Mouse (Mus musculus): ENCODE measurements around the gene Olfr655. TPM values are rescaled to one million over a fixed set of nuclear protein-coding genes. Genes with fewer than 3 reads are reported as not detected.

Olfr655 gene
- polyA plus RNA-seq, 1 experiment from 2014 or later, result not detected

DNA sequence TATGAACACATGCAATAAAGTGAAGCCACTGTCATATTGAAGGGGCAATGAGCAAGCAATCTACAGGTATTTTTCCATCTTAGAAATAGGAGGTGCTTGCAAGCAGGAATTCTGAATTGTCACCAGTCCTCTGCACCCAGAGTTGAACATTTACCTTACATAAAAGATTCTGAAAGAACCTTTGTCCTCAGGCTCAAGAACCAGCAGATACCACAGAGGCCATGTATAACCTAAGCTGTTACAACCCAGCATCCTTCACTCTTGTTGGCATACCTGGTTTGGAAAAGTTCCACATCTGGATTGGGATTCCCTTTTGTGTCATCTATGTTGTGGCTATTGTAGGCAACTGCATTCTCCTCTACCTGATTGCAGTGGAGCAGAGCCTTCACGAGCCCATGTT is 48.9 kb downstream of the Olfr655 start:
- H3K27me3 ChIP-seq (ENCODE audit: control insufficient read depth, insufficient read depth, low read length), result no peaks in the 10 kb centered on the region
- DNase-seq (ENCODE audit: low spot score) (no peak), ATAC-seq (ENCODE audit: low FRiP score, low TSS enrichment) (no peak)
- no peak overlapping the region for H3K4me3 ChIP-seq (ENCODE audit: low read depth, low read length)
- no peak overlapping the region for H3K27ac ChIP-seq (replicated peaks)
- TF ChIP-seq EP300 (optimal IDR thresholded peaks at IDR 0.05) (no peak), CTCF (IDR thresholded peaks at IDR 0.05; ENCODE audit: low read depth) (no peak)
- no peaks in the 10 kb centered on the region for H3K36me3 ChIP-seq (ENCODE audit: control insufficient read depth, insufficient read depth, low read length)
- no peak overlapping the region for H3K4me2 ChIP-seq (replicated peaks; ENCODE audit: low read depth)
- no peak overlapping the region for H3K9ac ChIP-seq (ENCODE audit: low read length)
- WGBS, result 67% methylated on average over 1 of the region's 1 CpGs
- no peaks in the 10 kb centered on the region for H3K4me1 ChIP-seq (replicated peaks; ENCODE audit: control insufficient read depth, insufficient read depth)
- no peaks in the 10 kb centered on the region for H3K9me3 ChIP-seq (ENCODE audit: control insufficient read depth, low read length)

DNA sequence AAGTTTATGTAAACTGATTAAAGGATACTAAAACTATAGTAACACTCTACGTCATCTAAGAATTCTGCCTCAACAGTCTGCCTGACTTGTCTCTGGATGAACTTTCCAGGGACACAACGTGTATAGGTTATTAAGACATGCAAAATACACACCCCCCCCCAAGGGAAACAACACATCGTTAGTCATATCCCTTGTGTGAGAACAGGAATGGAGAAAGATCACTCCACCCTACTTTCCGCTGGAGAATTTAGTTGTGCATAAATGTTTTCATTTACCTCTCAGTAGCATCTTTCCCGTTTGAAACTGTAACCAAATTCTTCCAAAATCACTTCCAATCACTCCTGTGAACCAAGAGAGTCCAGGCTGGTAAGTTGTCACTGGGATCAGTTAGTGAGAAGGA is 51.7 kb downstream of the Olfr655 start, which contains the start of gene Olfr651:
Gene Olfr651 (plus strand): TSS at position 301 of the 400 bp plus-strand sequence.
- Histone ChIP-seq H3K36me3 (ENCODE audit: control insufficient read depth, insufficient read depth, low read length) (no peaks in the 10 kb centered on the region), H3K4me2 (replicated peaks; ENCODE audit: low read depth) (no peak within 1 kb of the TSS), H3K27ac (replicated peaks) (no peak within 1 kb of the TSS), H3K27me3 (ENCODE audit: control insufficient read depth, insufficient read depth, low read length) (no peaks in the 10 kb centered on the region), H3K9ac (ENCODE audit: low read length) (no peak within 1 kb of the TSS), H3K4me3 (ENCODE audit: low read depth, low read length) (no peak within 1 kb of the TSS), H3K4me1 (replicated peaks; ENCODE audit: control insufficient read depth, insufficient read depth) (no peaks in the 10 kb centered on the region), H3K9me3 (ENCODE audit: control insufficient read depth, low read length) (no peaks in the 10 kb centered on the region)
- ATAC-seq (ENCODE audit: low FRiP score, low TSS enrichment), result no peak
- no peak for TF ChIP-seq EP300 (optimal IDR thresholded peaks at IDR 0.05)
- TF ChIP-seq CTCF (IDR thresholded peaks at IDR 0.05; ENCODE audit: low read depth), result no peak
- no peak for DNase-seq (ENCODE audit: low spot score)
- WGBS, result 65% methylated on average over 5 of the region's 5 CpGs

Other genes starting within 250 kb of the Olfr655 start
- gene Trim12c, start 248.4 kb downstream of the Olfr655 start, polyA plus RNA-seq (2015; fragmentation: Nextera tagmentation; extraction: Ambion mirVana), result 1.1 and 1.2 TPM in 2 replicates
- 0.12 TPM in 2 replicates for gene Trim30b, start 231.9 kb downstream of the Olfr655 start, polyA plus RNA-seq (2015; fragmentation: Nextera tagmentation; extraction: Ambion mirVana)
- gene Trim30c, start 200.9 kb downstream of the Olfr655 start, polyA plus RNA-seq (2015; fragmentation: Nextera tagmentation; extraction: Ambion mirVana), result 0.08 and 0.11 TPM in 2 replicates
- gene Trim30a, start 136.6 kb downstream of the Olfr655 start, polyA plus RNA-seq (2015; fragmentation: Nextera tagmentation; extraction: Ambion mirVana), result 1.2 and 1.6 TPM in 2 replicates
- 0.87 and 1.0 TPM in 2 replicates for gene Trim30d, start 93.9 kb downstream of the Olfr655 start, polyA plus RNA-seq (2015; fragmentation: Nextera tagmentation; extraction: Ambion mirVana)
- gene Olfr651, start 51.6 kb downstream of the Olfr655 start, polyA plus RNA-seq (2015; fragmentation: Nextera tagmentation; extraction: Ambion mirVana), result not detected in 2 replicates
- gene Olfr652, start 40.9 kb downstream of the Olfr655 start, polyA plus RNA-seq (2015; fragmentation: Nextera tagmentation; extraction: Ambion mirVana), result not detected in 2 replicates
- not detected in 2 replicates for gene Olfr653, start 24.5 kb downstream of the Olfr655 start, polyA plus RNA-seq (2015; fragmentation: Nextera tagmentation; extraction: Ambion mirVana)
- not detected in 2 replicates for gene Olfr654, start 14.8 kb downstream of the Olfr655 start, polyA plus RNA-seq (2015; fragmentation: Nextera tagmentation; extraction: Ambion mirVana)
- not detected in 2 replicates for gene Olfr656, start 12.2 kb upstream of the Olfr655 start, polyA plus RNA-seq (2015; fragmentation: Nextera tagmentation; extraction: Ambion mirVana)
- not detected in 2 replicates for gene Olfr657, start 23.0 kb upstream of the Olfr655 start, polyA plus RNA-seq (2015; fragmentation: Nextera tagmentation; extraction: Ambion mirVana)
- not detected in 2 replicates for gene Olfr658, start 45.5 kb upstream of the Olfr655 start, polyA plus RNA-seq (2015; fragmentation: Nextera tagmentation; extraction: Ambion mirVana)
- not detected in 2 replicates for gene Olfr659, start 65.0 kb upstream of the Olfr655 start, polyA plus RNA-seq (2015; fragmentation: Nextera tagmentation; extraction: Ambion mirVana)
- not detected in 2 replicates for gene Olfr661, start 84.7 kb upstream of the Olfr655 start, polyA plus RNA-seq (2015; fragmentation: Nextera tagmentation; extraction: Ambion mirVana)
- gene Usp17le, start 175.7 kb upstream of the Olfr655 start, polyA plus RNA-seq (2015; fragmentation: Nextera tagmentation; extraction: Ambion mirVana), result not detected in 2 replicates
- not detected in 2 replicates for gene Usp17lb, start 240.8 kb upstream of the Olfr655 start, polyA plus RNA-seq (2015; fragmentation: Nextera tagmentation; extraction: Ambion mirVana)

All from stomach, postnatal 0 days (tissue).